Mouse (Mus musculus): ENCODE data around the gene 2410137M14Rik. TPM values are rescaled to one million over a fixed set of nuclear protein-coding genes. Genes with fewer than 3 reads are reported as not detected.

The 2410137M14Rik gene
- polyA plus RNA-seq, 1 experiment from 2014 or later = not detected

DNA sequence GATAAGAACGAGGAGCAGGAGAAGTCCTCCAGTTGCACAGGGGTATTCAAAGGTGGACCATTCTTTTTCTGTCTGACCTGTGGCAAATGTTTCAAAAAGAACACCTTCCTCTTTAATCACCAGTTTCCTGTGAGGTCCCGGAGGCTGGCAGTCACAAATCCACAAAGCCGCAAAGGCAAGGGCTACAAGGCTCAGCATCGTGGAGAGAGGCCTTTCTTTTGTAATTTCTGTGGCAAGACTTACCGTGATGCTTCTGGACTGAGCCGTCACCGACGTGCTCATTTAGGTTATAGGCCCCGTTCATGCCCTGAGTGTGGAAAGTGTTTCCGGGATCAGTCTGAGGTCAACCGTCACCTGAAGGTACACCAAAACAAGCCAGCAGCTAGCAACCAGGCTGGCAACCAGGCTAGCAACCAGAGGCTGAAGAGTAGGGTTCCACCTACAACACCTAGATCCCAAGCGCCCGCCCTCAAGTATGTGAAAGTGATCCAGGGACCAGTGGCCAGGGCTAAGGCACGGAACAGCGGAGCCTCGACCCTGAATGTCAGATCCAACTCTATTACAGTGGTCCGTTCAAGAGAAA is 28.5 kb upstream of the 2410137M14Rik start:
- Histone ChIP-seq H3K9me3 (no peaks in the 10 kb centered on the region), H3K4me2 (no peak overlapping the region), H3K27me3 (no peaks in the 10 kb centered on the region), H3K27ac (no peak overlapping the region), H3K9ac (no peak overlapping the region), H3K4me3 (replicated peaks) (no peak overlapping the region), H3K36me3 (replicated peaks) (peaks cover 67% of the 10 kb centered on the region), H3K4me1 (no peaks in the 10 kb centered on the region; the same call in 1 of the 2 replicates)
- 97% methylated on average over 17 of the region's 17 CpGs for whole genome bisulfite sequencing
- no peak for ATAC-seq (ENCODE audit: low FRiP score)

DNA sequence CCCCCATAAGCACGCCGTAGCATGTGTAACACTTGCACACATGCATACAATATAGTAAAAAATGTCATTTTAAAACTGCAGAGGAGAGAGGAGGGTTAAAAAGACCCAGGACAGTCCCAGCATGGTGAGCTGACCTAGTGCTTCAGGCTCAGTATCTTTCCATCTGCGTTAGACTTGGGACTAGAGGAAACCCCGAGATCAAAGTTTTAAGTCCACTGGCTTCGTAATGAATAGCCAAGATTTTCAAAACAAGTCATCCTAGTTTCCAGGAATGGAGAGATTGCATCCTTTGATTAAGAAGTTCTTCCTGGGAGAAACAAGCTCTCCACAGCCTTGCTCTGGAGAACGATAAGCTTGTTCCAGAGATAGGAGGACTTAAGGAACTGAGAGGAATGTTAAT is 27.1 kb upstream of the 2410137M14Rik start:
- Histone ChIP-seq H3K4me3 (replicated peaks) (no peak overlapping the region), H3K27ac (no peak overlapping the region), H3K27me3 (no peaks in the 10 kb centered on the region), H3K4me1 (peaks cover 10% of the 10 kb centered on the region), H3K4me2 (no peak overlapping the region), H3K9ac (no peak overlapping the region), H3K36me3 (replicated peaks) (peaks cover 69% of the 10 kb centered on the region), H3K9me3 (no peaks in the 10 kb centered on the region)
- ATAC-seq (ENCODE audit: low FRiP score) = no peak
- WGBS = 96% methylated on average over 6 of the region's 6 CpGs

DNA sequence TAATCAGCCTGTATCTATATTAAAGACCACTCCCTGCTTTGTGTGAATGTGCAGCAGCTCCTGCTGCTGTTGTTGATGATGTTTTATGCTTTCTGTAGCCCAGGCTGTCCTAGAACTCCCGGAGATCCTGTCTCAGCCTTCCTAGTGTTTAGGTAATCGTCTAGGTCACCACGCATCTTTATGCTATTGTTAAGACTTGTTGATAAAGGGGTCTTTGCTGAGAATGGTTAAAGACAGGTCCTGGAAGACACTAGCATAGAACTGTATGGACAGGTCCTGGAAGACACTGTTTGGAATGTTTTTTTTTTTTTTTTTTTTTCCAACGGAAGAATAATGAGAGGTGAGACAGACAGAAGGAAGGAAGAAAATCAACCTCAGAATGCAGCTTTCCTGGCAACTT is 22.3 kb upstream of the 2410137M14Rik start:
- Histone ChIP-seq H3K4me1 (peaks cover 13% of the 10 kb centered on the region), H3K27ac (peak overlapping the region; percentile 94)

DNA sequence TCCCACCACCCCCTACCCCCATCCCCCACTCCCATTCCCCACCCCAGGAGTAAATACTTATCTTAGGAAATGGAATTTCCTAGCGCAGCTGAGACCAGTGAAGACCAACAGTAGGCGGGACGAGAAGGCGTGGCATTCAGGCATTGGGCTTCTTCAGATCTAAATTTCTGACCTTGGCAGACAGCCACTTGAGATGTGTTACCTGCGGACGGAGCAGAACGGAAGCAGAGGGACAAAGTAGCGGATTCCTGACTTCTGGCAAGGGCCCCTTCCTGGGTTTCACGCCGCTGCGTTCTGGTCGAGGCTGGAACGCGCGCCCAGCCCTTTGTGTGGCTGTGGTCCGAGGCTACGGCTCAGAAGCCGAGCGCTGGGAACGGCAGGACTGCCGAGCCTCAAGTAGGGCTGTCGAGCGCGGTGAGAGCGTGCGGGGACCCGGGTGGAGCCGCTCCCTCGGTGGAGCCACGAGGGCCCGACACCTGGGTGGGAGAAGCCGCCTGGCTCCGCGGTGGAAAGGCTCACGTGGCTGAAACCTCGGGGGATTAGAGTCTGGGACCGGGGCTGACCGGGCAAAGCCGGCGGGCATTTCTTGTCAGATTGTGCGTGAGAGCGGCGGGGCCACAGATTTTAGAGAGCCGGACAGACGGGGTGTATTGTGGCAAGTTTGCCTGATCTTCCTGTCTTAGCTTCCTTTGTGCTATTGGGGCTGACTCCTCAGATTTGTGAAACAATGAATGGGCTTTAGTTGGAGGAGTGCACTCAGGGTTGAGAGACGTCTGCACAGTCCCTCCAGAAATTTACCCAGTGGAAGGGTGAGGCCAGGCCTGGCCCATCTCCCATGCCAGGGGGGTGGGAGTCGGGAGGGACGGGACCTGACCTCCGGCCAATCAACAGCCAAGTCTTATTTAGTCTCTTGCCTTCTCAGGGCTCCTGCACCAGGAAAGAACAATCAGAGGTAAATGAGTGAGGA is 21.6 kb upstream of the 2410137M14Rik start:
- H3K9ac ChIP-seq = peak overlapping the region; percentile 91
- peaks cover 13% of the 10 kb centered on the region for H3K4me1 ChIP-seq
- H3K27me3 ChIP-seq = no peaks in the 10 kb centered on the region; the same call in 1 of the 2 replicates
- peak; percentile 89 for ATAC-seq (ENCODE audit: low FRiP score)
- H3K4me3 ChIP-seq (replicated peaks) = peak overlapping the region; percentile 79
- H3K4me2 ChIP-seq = peak overlapping the region; percentile 67
- H3K9me3 ChIP-seq = no peaks in the 10 kb centered on the region
- H3K27ac ChIP-seq = peak overlapping the region; percentile 94
- under 1% methylated on average over 49 of the region's 49 CpGs for WGBS
- H3K36me3 ChIP-seq (replicated peaks) = peaks cover 31% of the 10 kb centered on the region

More for the DNA sequence above, 22.3 kb upstream of the 2410137M14Rik start:
- H3K4me3 ChIP-seq (replicated peaks) = peak overlapping the region; percentile 79
- no peaks in the 10 kb centered on the region; the same call in 1 of the 2 replicates for H3K27me3 ChIP-seq
- no peak; the same call in 1 of the 2 replicates for ATAC-seq (ENCODE audit: low FRiP score)
- 30% methylated on average over 4 of the region's 4 CpGs for WGBS
- H3K4me2 ChIP-seq = peak overlapping the region; percentile 67
- H3K36me3 ChIP-seq (replicated peaks) = peaks cover 38% of the 10 kb centered on the region
- H3K9me3 ChIP-seq = no peaks in the 10 kb centered on the region
- H3K9ac ChIP-seq = peak overlapping the region; percentile 91

DNA sequence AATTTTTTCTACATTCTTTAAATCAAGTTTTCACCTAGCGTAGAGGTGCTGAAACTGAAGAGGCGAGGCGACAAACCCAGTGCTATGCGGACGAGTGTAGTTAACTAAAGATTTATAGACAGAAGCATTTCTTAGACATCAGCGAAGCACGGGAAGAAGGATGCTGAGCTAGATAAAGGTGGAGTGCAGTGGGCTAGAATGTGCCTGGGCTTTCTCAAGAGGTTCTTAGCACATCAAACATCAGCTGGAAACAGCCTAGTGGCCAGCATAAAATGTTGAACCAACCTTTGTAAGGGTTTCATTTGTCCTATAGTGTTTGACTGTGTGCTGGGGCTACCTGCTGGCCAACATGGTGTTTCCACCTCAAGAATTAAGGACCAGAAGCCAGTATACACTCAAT is 19.8 kb upstream of the 2410137M14Rik start, which contains the start of gene Zfp57:
Zfp57 (plus strand) TSS at position 301 of the 400 bp plus-strand sequence.
- peaks cover 15% of the 10 kb centered on the region for H3K36me3 ChIP-seq (replicated peaks)
- ATAC-seq (ENCODE audit: low FRiP score) = no peak
- peak within 1 kb of the TSS; percentile 67 for H3K4me2 ChIP-seq
- peak within 1 kb of the TSS; percentile 79 for H3K4me3 ChIP-seq (replicated peaks)
- no peaks in the 10 kb centered on the region for H3K9me3 ChIP-seq
- H3K27me3 ChIP-seq = no peaks in the 10 kb centered on the region; the same call in 1 of the 2 replicates
- peak within 1 kb of the TSS; percentile 91 for H3K9ac ChIP-seq
- peaks cover 13% of the 10 kb centered on the region for H3K4me1 ChIP-seq
- H3K27ac ChIP-seq = no peak within 1 kb of the TSS
- WGBS = 94% methylated on average over 7 of the region's 7 CpGs

DNA sequence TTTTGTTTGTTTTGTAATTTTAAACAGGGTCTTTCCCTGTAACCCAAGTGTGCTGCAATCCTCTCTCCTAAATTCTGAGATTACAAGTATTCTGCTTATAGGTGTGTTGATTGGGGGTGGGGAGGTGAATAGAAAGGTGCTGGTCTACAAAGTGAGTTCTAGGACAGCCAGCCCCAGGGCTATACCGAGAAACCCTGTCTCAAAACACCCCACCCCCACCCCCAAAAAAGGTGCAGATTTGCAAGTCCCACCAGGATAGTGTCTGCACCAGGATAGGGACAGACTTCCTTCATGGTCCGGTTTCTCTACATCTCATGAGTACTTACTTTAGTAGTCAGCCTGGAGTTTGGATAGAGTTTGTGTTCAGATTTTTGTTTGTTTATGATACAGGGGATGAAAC is 17.4 kb upstream of the 2410137M14Rik start:
- Histone ChIP-seq H3K4me2 (no peak overlapping the region), H3K9ac (no peak overlapping the region), H3K36me3 (replicated peaks) (no peaks in the 10 kb centered on the region), H3K9me3 (no peaks in the 10 kb centered on the region), H3K4me1 (0 out of 2 replicates have a peak, but pooled peaks cover 6% of the 10 kb centered on the region), H3K4me3 (replicated peaks) (no peak overlapping the region), H3K27ac (no peak overlapping the region), H3K27me3 (no peaks in the 10 kb centered on the region; the same call in 1 of the 2 replicates)
- no peak for ATAC-seq (ENCODE audit: low FRiP score)
- 82% methylated on average over 2 of the region's 2 CpGs for WGBS

DNA sequence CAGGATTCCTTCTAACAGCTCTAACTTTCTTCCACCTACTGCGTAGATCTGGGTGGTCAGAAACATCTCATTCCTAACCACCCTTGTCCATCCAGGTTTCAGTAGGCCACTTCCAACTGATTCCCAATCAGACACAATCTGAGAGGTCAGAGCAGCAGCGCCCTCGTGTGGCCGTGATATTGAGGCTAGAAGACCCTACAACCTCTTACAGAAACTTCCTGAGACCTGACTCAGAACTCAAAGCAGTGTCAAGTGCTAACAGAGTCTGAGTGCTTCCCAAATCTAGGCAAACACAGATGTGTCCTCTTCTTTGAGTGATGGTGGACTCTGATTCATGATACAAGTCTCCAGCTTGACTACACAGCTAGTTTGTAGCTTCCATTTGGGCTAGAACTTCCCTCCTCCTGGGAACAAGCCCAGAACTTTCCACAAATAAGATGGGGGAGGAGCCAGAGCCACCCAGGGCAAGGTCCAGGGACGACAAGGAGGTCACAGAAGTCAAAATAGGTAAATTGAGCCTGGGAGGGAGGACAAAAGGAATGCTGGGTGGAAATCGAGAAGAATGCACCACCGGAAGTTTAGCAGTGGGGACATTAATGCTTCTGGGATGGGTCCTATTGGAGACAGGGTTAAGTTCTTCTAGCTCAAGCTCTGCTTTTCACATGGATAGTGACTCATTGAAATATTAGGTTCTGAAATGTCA is 16.1 kb upstream of the 2410137M14Rik start:
- WGBS = 31% methylated on average over 7 of the region's 7 CpGs
- no peak for ATAC-seq (ENCODE audit: low FRiP score)

DNA sequence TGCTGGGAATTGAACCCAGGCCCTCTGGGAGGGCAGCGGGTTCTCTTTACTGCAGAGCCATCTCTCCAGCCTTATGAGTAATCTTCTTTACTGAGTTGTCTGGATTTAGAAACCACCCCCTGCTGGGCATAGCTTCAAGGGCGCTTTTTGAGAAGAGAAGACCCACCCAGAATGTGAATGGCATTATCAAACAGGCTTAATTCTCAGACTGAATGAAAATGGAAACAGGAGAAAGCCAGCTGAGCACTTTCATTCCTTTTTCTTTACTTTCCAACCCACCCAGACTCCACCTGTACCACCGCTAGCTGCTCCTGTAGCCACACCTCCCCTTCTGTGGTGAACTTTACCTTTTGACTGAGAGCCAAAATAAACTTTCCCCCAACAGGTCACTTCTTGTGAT is 14.4 kb upstream of the 2410137M14Rik start:
- Histone ChIP-seq H3K4me2 (no peak overlapping the region), H3K27me3 (no peaks in the 10 kb centered on the region; the same call in 1 of the 2 replicates), H3K27ac (no peak overlapping the region), H3K9me3 (no peaks in the 10 kb centered on the region), H3K9ac (no peak overlapping the region), H3K4me3 (replicated peaks) (no peak overlapping the region), H3K4me1 (no peaks in the 10 kb centered on the region), H3K36me3 (replicated peaks) (no peaks in the 10 kb centered on the region)
- ATAC-seq (ENCODE audit: low FRiP score) = no peak
- WGBS = 51% methylated on average over 3 of the region's 3 CpGs

More for the DNA sequence above, 16.1 kb upstream of the 2410137M14Rik start:
- no peaks in the 10 kb centered on the region; the same call in 1 of the 2 replicates for H3K27me3 ChIP-seq
- no peak overlapping the region for H3K4me2 ChIP-seq
- no peak overlapping the region for H3K9ac ChIP-seq
- H3K4me1 ChIP-seq = no peaks in the 10 kb centered on the region
- H3K36me3 ChIP-seq (replicated peaks) = no peaks in the 10 kb centered on the region
- H3K4me3 ChIP-seq (replicated peaks) = no peak overlapping the region
- no peaks in the 10 kb centered on the region for H3K9me3 ChIP-seq
- no peak overlapping the region for H3K27ac ChIP-seq

DNA sequence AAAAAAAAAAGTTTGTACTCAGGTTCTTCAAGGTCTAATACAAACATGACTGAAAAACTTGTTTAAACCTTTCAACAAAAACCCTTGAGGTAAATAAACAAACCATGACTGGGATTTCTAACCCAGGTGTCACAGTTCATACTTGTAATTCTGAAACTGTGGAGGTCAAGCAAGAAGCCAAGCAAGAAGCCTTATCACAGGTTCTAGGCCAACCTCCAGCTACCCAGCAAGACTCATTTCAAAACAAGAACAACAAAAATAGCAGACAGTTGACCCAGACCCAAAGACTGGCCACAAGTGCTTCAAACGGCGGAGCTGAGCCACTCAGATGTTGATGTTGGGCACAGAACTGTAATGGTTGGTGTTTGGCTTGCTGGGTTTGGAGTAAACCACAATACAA is 13.5 kb upstream of the 2410137M14Rik start:
- H3K27me3 ChIP-seq = peaks cover 3% of the 10 kb centered on the region
- H3K27ac ChIP-seq = no peak overlapping the region
- H3K4me1 ChIP-seq = no peaks in the 10 kb centered on the region
- no peak overlapping the region for H3K4me2 ChIP-seq
- 91% methylated on average over 2 of the region's 2 CpGs for WGBS
- H3K9me3 ChIP-seq = no peaks in the 10 kb centered on the region
- no peak overlapping the region for H3K4me3 ChIP-seq (replicated peaks)
- no peaks in the 10 kb centered on the region for H3K36me3 ChIP-seq (replicated peaks)
- ATAC-seq (ENCODE audit: low FRiP score) = no peak
- H3K9ac ChIP-seq = no peak overlapping the region

DNA sequence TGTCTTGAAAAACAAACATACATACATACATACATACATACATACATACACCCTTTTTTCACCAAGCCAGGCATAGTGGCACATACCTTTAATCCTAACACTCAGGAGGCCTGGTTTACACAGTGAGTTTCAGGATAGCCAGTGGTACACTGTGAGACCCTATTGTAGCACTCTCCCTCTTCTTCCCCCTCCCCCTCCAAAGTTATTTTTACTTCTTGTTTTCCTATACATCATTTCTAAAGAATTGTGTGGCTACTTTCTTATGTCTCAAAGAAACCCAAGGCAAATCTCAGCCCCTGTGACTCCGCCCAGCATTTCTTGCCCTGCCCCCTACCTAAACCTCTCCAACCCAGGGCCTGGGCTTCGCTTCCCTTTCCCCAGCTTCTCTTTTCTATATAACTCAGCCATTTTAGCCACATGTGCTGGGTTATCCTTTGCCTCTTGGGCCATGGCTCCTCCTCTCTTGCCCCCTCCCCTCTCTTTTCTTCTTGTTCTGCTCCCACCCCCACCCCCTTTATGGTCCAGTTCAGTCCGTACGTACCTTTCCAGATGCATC is 12.8 kb upstream of the 2410137M14Rik start:
- no peak overlapping the region for H3K9ac ChIP-seq
- no peaks in the 10 kb centered on the region for H3K4me1 ChIP-seq
- H3K4me3 ChIP-seq (replicated peaks) = no peak overlapping the region
- H3K36me3 ChIP-seq (replicated peaks) = no peaks in the 10 kb centered on the region
- H3K9me3 ChIP-seq = no peaks in the 10 kb centered on the region
- H3K27me3 ChIP-seq = peaks cover 10% of the 10 kb centered on the region
- no peak for ATAC-seq (ENCODE audit: low FRiP score)
- H3K4me2 ChIP-seq = no peak overlapping the region
- 86% methylated on average over 4 of the region's 4 CpGs for WGBS
- H3K27ac ChIP-seq = no peak overlapping the region

DNA sequence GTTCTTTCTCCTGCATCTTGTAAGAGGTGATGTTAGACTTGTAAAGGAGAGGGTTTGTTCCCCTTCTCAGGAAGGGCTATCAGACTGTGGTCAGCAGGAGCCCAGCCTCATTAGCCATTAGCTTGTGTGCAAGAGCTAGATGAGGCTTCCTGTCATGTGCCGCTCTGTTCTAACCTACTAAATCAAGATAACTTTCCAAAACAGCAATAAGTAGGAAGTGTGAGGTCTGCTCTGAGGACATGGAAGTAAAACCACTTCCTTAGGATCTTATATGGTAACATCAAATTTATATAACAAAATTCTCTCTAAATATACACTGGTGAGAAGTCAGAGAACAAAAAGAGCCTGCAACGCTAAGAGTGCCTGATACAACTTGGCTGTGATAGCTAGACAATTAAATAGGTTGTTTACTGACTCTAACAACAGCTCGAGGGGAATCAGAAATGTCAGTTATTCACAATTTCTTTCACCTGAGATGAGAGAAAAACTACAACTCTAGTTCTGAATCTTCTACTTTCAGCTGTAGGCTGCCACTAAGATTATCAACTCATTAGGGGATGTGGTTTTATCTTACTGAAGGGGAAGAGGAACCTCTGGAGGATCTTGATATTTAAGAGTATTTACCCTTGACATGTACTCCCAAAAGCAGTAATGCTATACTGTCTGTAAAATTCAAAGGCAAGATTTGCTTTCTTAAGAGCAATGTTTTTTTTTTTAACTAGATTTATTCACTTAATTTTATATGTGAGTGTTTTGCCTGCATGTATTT is 11.5 kb upstream of the 2410137M14Rik start:
- Histone ChIP-seq H3K9ac (no peak overlapping the region), H3K4me2 (no peak overlapping the region), H3K9me3 (no peaks in the 10 kb centered on the region), H3K27ac (no peak overlapping the region), H3K27me3 (peaks cover 24% of the 10 kb centered on the region), H3K4me1 (no peaks in the 10 kb centered on the region), H3K4me3 (replicated peaks) (no peak overlapping the region), H3K36me3 (replicated peaks) (no peaks in the 10 kb centered on the region)
- no peak for ATAC-seq (ENCODE audit: low FRiP score)
- 81% methylated on average over 3 of the region's 3 CpGs for WGBS

Measured in forebrain, embryonic 12.5 days (tissue).